Mouse (Mus musculus) right cerebral cortex, postnatal 25 days (tissue): ENCODE data around the gene Mta2.
A peak's percentile ranks its signal among the peaks of the same experiment; 100 is the strongest.
"Not testable (repeated sequence)": the region's sequence is repeated elsewhere in the genome, so short reads cannot be mapped to it uniquely, and the experiment has no call there.

Experiments used
- DNase-seq: peaks from one replicate; pipeline ENCODE4 v3.0.0; 2022

Mta2 gene

GRCm38 (mm10) chr19:8941515-8942217 is at the start of gene Mta2:
TSS of gene Mta2 (plus strand) at chr19:8941875.
- DNase-seq = peak; percentile 91

GRCm38 (mm10) chr19:8892829-8893766 is 48.6 kb upstream of the Mta2 start, which contains the start of gene Ints5:
TSS of gene Ints5 (plus strand) at chr19:8893005.
- peak; percentile 81 for DNase-seq

GRCm38 (mm10) chr19:8895397-8895960 is 46.2 kb upstream of the Mta2 start:
- DNase-seq = no peak

- not testable (repeated sequence) for DNase-seq
Measured at GRCm38 (mm10) chr19:8896231-8896630, 45.4 kb upstream of the Mta2 start.

- peak; percentile 29 for DNase-seq
Measured at GRCm38 (mm10) chr19:8897211-8897864, 44.3 kb upstream of the Mta2 start.

- DNase-seq = peak; percentile 96
Measured at GRCm38 (mm10) chr19:8897865-8898495, 43.7 kb upstream of the Mta2 start, which contains the start of gene Ganab. TSS of gene Ganab (plus strand) at chr19:8898071.

GRCm38 (mm10) chr19:8898576-8898975 is 43.1 kb upstream of the Mta2 start:
- no peak for DNase-seq

- no peak for DNase-seq
Measured at GRCm38 (mm10) chr19:8899079-8899478, 42.6 kb upstream of the Mta2 start.

GRCm38 (mm10) chr19:8903412-8903811 is 38.3 kb upstream of the Mta2 start:
- no peak for DNase-seq

- DNase-seq = no peak
Measured at GRCm38 (mm10) chr19:8908531-8908930, 33.1 kb upstream of the Mta2 start.

GRCm38 (mm10) chr19:8911810-8912209 is 29.9 kb upstream of the Mta2 start:
- no peak for DNase-seq

- DNase-seq = no peak
Measured at GRCm38 (mm10) chr19:8914212-8914611, 27.5 kb upstream of the Mta2 start.

GRCm38 (mm10) chr19:8919000-8919399 is 22.7 kb upstream of the Mta2 start:
- no peak for DNase-seq

GRCm38 (mm10) chr19:8919684-8920072 is 22.0 kb upstream of the Mta2 start:
- DNase-seq = no peak

GRCm38 (mm10) chr19:8920073-8920736 is 21.5 kb upstream of the Mta2 start, which contains the start of gene B3gat3:
TSS of gene B3gat3 (plus strand) at chr19:8920374.
- DNase-seq = peak; percentile 94

- no peak for DNase-seq
Measured at GRCm38 (mm10) chr19:8920836-8921291, 20.8 kb upstream of the Mta2 start.

- DNase-seq = no peak
Measured at GRCm38 (mm10) chr19:8921741-8922140, 19.9 kb upstream of the Mta2 start.

- no peak for DNase-seq
Measured at GRCm38 (mm10) chr19:8926766-8927165, 14.9 kb upstream of the Mta2 start.

GRCm38 (mm10) chr19:8927891-8928525 is 13.7 kb upstream of the Mta2 start:
- DNase-seq = no peak

- no peak for DNase-seq
Measured at GRCm38 (mm10) chr19:8928689-8929223, 12.9 kb upstream of the Mta2 start.
